Mouse (Mus musculus) ES-E14 (cell line): Measurements from ENCODE around the gene Cnot11.

Experiments used
- CHD2 ChIP-seq: IDR thresholded peaks from 2 replicates; pipeline ENCODE4 v1.6.1; 2014; ENCODE audit warnings: mild to moderate bottlenecking, low read depth, low read length, inconsistent platforms
- HCFC1 ChIP-seq: IDR thresholded peaks from 2 replicates; pipeline ENCODE4 v1.6.1; 2012; ENCODE audit warnings: low read length, inconsistent platforms, borderline replicate concordance; ENCODE audit not compliant: insufficient read depth
- MAFK ChIP-seq: IDR thresholded peaks from 2 replicates; pipeline ENCODE4 v1.6.1; 2014; ENCODE audit warnings: mild to moderate bottlenecking, low read depth, low read length, inconsistent platforms; ENCODE audit not compliant: insufficient read depth
- ZC3H11A ChIP-seq: IDR thresholded peaks from 2 replicates; pipeline ENCODE4 v1.6.1; 2012; ENCODE audit warnings: low read depth, mild to moderate bottlenecking, inconsistent platforms, low read length, borderline replicate concordance

DNA sequence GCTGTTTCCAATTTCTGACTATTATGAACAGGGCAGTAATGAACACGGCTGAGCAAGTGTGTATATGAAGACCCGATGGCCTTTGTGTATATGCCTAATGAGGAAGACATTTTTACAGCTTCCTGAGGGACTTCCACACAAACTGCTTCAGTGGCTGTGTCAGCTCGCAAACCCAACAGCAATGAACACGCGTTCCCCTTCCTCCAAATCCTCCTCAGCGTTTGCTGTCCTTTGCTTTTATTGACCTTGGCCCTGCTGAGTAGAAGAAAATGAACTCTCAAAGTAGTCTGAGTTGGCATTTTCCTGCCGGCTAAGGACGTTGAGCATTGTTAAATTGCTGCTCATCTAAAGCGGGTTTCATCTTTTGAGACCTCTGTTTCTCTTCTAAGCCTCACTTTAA, 50.6 kb downstream of the Cnot11 start:
- TF ChIP-seq CHD2 (no peak), HCFC1 (no peak), MAFK (no peak), ZC3H11A (no peak)
